Mouse (Mus musculus): ENCODE results near the gene Emc1.
"Not testable (repeated sequence)": the region's sequence is repeated elsewhere in the genome, so short reads cannot be mapped to it uniquely, and the experiment has no call there.

Gene Emc1

DNA sequence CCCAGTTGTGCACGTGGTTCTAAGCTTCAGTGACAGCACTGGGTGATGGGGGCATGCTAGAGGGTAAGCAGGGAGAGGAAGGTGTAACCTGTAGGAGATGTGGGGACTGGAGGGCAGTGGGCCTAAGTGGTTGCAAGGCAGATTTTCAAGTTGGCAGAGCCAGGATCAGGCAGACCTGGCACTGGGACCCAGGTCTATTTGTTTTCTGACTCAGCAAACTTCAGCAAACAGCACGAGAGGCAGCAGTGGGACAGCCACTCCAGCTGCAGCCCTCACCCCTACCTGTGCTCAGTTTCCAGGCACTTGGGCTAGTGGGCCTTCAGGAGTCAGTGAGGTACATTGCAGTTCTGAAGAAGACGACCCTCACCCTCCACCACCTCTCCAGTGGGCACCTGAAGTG lies 4.8 kb downstream of the Emc1 start:
- DNase-seq (ENCODE audit: low read depth) = no peak

DNA sequence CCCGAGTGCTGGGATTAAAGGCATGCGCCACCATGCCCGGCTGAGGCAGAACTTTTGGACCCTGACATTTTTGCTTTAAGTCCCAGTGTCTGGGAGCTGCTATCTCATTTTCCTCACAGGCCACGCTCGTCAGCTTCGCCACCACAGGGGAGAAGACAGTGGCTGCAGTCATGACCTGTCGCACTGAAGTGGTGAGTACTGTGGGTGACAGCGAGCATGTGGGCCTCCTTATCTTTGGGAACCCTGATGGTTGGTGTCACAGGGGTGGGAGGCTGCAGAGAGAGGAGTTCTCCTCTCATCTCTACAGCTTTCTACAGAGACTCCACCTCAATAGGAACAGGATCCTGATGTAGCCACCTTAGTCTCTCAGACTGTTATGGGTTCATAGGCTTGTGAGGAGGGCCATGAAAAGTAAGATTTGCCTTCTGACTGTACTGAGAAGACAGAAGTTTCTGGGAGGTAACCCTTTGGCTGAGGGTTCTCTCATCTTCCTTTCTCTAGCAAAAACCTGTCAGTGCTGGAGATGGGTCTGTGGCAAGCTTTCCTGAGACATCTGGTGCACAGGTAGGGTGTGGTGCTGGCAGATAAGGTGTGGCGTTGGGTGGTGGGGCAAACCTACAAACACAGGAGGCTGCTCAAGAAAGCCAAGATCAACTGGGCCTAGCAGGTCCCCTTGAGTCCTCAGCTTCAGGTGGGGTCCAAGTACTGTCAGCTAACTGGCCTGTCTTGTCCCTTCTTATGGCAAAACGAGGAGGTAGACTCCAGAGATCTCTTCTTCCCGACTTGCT lies 8.6 kb downstream of the Emc1 start:
- no peak for DNase-seq (ENCODE audit: low read depth)

DNA sequence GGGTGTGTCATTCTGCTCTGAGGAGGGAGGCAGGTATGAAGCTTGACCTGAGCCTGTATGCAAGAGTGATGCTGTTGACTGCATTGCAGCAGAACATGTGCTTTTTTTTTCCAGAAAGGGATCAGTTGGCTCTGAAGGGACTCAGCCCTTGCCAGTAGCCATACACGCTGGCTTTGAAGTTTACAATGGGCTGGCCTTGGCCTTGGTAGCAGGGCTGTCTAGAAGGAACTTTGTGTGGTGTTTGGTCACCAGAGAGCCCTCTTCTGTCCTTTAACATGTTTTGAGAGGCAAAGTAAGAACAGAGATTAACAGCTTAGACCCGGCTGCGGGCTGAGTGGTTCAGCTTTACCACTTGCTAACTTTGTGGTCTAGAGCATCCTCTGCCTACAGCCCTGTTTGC lies 14.9 kb downstream of the Emc1 start:
- DNase-seq (ENCODE audit: low read depth) = no peak

DNA sequence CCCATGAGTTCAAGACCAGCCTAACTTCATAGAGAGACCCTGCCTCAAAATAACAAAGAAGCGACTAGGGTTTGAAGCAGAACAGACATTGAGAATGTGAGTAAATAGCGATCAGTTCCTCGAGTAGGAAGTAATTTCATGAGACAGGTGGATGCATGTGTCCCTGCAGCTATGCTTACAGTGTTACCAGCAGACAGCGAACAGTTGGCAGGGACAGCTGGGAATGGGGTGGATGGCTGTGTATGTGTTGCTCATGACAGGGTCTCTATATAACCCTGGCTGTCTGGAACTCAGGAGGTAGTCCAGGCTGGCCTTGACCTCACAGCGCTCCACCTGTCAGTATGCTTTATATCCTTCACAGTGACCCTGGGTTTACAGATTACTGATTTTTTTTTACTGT lies 15.7 kb downstream of the Emc1 start:
- no peak for DNase-seq (ENCODE audit: low read depth)

DNA sequence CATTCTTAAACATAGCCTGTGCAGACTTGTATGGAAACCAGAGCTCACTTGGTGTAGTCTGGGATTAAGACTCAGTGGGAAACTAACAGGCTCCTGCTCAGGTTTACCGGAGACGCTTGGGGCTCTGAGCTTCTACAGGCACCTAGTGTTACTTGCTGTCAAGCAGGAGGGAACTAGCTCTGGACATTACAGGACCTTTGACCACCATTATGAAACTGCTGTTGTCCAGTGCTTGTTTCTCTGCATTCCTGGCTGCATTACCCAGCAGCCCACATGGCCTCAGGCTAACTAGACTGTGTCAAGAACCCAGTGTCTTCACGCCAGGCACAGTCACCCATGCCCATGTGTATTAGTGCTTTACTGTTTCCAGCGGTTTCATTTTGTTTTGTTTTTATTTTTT lies 20.7 kb downstream of the Emc1 start:
- no peak for DNase-seq (ENCODE audit: low read depth)

DNA sequence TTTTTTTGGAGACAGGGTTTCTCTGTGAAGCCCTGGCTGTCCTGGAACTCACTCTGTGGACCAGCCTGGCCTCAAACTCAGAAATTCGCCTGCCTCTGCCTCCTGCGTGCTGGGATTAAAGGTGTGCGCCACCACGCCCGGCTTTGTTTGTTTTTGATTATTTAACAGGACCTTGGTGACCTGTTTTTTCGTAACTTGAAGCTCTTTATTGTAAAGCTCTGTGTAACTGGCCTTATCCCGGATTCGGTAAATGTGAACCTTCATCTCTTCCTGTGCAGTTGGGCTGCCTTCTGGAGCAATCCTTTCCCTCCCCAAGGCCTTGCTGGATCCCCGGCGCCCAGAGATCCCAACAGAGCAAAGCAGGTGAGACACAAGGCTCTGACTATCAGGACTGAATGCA lies 21.1 kb downstream of the Emc1 start:
- DNase-seq (ENCODE audit: low read depth) = no peak

DNA sequence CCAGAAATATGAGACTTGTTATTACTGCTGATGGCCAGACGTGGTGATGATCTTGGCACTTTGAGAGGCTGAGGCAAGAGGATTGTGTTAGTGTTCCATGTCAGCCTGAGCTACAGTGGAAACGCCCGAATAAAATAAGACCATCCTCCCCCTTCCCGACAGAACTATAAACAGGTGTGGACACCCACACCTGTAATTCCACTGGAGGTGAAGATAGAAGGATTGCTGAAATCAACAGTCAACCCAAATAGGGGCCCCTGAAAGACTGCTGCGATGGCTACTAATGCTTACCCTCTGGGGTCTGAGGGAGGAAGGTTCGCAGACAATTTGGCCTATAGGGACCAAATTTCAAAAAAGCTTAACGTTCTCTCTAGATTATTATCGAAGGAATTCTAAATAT lies 27.3 kb downstream of the Emc1 start:
- DNase-seq (ENCODE audit: low read depth) = no peak

DNA sequence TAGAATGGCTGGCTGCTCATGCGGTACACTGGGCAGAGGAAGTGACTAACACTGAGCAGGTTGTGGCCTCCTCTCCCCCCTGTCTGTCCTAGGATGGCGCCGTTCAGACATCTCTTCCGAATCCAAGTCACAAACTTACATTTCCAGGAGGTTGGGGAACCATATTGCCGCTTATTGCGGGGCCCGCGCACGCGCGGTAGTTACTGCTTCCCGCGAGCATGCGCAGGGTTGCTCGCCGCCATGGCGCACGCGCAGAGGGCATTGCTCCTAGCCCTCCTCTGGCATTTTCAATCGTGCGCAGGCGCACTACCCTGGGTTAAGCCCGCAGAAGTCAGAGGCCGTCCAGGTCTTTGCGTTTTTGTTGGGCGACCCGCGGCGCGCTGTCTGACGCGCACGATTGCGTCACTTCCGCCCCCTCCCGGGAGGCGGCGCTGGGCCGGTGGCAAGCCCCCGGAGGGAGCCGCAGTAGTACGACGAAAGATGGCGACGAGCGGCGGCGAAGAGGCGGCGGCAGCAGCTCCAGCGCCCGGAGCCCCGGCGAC lies 27.9 kb downstream of the Emc1 start:
- peak; percentile 98 for DNase-seq (ENCODE audit: low read depth)

DNA sequence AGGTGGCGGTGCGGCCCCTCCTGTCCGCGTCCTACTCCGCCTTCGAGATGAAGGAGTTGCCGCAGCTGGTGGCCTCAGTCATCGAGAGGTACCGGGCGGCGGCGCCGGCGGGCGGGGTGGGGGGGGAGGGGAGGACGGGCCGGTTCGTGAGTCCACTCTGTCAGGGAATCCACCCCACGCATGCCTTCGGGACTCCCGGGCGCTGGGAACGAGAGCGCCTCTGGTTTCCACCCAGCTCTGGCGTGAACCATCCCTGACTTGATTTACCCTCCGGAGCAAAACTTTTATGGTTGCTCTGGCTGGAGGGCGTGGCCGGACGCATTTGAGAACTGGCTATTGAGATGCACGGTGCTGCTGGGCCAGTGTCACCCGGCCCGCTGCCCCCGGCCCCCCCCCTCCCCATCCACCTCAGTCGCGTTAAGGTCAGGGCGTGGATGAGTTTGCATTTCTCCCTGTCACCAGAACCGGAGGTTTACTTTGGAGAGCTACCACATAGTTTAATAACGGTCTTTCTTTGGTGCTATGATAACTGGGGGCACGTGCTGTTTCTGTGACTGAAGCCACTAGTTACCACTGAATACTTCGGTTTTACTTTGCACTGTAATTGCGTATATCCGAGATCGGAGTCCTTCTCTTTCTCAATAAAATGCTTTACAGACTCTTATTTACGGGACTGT lies 28.5 kb downstream of the Emc1 start:
- DNase-seq (ENCODE audit: low read depth) = no peak

DNA sequence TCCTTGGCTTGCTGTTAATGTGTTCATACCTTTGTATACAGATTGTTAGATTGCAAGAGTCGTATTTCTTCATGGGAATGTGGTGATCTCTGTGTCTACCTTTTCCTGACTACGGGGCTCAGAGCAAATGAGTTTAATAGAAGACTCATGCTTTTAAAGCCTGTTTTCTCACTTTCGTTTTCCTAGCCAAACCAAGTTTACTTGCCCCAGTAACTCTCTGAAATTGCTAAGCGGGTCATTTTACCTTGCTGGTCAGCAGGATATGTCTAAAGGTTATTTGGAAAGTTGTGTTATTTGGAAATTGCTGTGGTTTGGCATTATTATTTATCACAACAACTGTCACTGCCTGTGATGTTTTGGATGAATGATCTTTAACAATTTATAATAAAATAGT lies 29.1 kb downstream of the Emc1 start:
- no peak for DNase-seq (ENCODE audit: low read depth)

DNA sequence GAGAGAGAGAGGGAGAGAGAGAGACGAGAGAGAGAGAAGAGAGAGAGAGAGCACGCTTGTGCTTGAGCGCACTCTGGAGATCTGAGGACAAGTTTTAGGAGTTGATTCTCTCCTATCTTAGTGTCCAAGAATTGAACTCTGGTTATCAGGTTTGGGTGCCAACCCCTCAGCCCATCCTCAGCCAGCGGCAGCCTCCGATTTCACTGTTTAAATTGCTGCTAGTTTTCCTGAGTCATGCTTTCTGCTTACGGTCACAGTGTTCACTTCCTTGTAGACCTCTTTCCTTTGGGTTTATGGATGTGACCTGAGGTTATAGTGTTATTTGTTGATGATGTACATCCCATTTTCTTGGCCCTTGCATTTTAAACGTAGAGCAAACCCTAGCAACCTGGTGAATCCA lies 29.8 kb downstream of the Emc1 start:
- no peak for DNase-seq (ENCODE audit: low read depth)

DNA sequence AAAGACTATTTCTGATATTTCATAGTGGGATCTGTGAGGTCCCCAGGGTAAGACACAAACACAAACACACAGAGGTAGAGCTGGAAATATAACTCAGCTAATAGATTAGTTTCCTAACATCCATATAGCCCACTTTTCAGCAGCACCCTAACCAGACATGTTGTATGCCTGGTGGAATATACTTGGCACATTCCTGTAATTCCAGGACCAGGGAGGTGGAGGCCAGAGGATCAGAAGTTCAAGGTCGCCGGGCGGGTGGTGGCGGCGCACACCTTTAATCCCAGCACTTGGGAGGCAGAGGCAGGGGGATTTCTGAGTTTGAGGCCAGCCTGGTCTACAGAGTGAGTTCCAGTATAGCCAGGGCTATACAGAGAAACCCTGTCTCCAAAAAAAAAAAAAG lies 33.5 kb downstream of the Emc1 start:
- not testable (repeated sequence) for DNase-seq (ENCODE audit: low read depth)

DNA sequence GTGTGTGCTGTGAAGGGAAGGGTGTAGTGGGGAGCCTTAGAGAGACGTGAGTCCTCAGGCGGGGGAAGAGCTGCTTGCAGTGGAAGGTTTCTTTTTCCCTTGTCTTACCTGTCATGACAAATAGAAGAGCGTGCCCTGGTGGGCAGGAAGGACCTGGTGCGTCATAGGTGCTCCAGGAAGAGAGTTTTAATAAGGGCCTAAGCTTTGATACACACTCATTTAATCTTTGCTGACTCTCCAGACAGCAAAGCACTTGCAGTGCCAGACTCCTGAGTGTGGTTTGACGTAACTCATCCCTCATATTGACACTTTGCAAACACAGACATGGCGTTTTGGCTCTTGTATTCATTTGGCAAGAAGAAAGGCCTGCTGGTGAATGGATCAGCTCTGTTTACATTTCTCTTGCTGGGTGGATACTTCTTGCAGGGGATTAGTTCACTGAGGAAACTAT lies 34.5 kb downstream of the Emc1 start:
- no peak for DNase-seq (ENCODE audit: low read depth)

DNA sequence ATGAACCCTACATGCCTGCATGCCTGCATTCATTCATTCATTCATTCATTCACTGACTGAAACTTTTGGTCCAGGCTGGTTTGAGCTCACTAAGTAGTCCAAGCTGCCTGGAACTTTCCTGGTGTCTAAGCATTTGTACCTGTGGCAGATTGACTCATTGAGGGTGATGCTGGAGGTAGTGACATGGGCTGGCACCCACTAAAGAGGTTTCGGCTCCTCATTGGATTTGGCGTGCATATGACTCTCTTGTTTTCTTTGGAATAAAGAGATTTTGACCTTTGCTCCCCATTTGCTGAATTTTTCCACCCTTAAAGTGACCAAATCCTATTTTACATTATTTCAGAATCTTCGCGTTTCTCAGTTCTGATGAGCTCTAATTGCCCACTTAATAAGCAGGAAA lies 37.2 kb downstream of the Emc1 start:
- no peak for DNase-seq (ENCODE audit: low read depth)

DNA sequence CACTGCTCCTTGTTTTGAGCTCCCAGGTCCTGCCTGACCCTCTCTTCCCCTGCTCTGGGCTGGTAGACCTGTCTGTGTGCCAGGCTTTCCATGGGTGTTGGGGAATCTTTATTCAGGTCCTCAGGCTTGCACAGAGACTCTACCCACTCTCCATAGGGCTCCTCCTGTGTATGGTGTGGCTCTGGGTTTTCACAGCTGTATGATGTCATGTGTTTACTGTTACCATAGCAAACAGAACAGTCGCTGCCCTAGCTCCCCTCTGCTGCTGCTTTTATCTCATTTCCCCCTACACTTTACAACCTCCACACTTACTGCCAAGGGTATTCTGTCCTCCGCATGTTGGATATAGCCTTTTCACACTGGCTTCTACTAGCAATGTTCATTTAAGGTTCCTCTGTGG lies 43.0 kb downstream of the Emc1 start:
- no peak for DNase-seq (ENCODE audit: low read depth)

DNA sequence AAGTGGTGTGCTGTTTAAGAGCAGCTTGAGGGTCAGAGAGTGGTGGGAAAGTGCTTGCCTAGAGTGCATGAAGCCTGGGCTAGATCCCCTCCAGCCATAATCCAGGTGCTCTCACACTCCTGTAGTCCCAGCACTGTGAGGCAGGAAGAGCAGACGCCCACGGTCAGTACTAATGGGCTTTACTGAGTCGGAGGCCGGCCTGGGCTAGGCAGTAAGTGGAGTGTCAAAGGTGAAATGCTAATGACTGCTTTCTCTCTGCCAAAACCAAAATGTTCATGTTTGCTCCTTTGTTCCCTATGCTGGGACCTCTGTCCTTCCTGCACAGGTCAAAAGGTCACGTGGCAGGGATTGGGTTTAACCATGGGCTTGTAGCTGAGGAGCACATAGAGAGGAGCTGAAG lies 48.1 kb downstream of the Emc1 start:
- no peak for DNase-seq (ENCODE audit: low read depth)

DNA sequence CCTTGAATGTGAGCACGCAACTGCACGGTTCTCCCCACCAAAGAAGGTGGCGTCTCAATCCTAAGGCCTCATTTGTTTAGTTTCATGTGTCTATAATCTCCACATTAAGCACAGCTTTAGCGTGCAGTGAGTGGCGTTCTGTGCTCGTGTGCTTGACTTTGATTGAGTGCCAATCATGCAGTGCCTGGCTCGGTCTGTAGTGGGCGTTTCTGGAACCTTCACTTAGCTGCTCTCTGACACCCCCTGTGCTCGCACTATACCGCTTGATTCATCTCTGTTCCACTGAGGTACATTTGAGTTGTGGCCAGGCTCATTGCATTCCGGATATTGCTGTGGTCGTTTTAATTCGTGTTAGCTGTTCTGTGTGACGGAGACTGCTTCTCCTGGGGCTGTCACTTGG lies 50.8 kb downstream of the Emc1 start:
- DNase-seq (ENCODE audit: low read depth) = no peak

DNA sequence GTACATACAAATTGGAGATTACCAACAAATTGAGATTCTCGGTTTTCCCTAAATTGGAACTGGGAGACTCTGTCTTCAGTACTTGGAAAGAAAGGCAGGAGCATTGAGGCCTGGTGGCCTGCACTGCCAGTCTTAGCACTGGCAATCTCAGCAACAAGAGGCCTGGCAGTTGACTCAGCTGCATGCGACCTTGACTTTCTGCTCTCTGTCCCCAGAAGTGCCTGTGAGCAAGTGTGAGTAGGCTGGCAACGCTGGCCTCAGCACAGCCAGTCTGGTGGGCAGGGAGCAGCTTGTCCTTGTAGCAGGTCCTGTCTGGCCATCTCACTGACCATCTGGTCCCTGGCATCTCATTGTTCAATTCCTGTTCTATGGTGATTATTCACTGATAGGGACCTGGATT lies 59.0 kb downstream of the Emc1 start:
- no peak for DNase-seq (ENCODE audit: low read depth)

DNA sequence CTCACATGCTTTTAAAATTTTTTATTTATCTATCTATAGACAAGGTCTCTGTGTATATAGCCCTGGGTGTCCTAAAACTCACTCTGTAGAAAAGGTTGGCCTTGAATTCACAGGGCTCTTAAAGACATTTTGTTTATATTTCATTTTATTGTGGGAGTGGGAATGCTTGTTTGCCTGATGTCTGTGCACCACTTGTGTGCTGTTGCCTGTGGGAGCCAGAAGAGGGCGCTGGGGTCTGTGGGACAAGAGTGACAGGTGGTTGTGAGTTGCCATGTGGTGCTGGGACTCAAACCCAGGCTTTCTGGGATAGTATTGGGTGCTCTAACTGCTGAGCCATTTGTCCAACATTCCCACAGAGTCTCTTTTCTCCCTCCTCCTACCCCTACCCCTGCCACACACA lies 65.5 kb downstream of the Emc1 start:
- no peak for DNase-seq (ENCODE audit: low read depth)

DNA sequence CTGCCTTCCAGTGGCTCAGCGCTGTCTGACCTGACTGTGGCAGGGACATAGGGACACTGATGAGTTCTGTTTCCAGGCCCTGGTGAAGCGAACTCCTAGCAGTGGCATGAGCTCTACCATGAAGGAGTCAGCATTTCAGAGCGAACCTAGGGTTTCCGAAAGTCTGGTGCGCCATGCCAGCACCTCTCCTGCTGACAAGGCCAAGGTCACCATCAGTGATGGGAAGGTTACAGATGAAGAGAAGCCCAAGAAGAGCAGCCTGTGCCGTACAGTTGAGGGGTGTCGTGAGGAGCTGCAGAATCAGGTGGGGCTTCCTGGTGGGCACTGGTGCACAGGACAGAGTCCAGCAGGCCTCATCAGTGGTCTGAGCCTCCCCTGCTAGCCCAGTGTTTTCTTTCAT lies 69.2 kb downstream of the Emc1 start:
- no peak for DNase-seq (ENCODE audit: low read depth)

DNA sequence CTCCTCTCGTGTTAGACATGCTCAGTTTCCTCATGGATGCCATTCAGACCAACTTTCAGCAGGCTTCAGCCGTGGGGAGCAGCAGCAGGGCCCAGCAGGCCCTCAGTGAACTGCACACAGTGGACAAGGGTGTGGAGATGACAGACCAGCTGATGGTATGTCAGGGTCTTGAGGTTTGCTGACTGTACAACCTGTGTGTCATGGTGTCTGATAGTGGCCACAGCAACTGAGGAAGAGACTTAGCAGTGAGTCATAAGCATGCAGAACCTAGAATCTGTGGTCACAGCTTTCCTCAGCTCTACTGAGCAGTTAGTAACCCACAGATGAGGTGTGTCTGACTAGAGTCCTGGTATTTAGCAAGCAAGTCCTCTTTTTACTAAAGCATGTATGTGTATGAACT lies 70.0 kb downstream of the Emc1 start:
- no peak for DNase-seq (ENCODE audit: low read depth)

DNA sequence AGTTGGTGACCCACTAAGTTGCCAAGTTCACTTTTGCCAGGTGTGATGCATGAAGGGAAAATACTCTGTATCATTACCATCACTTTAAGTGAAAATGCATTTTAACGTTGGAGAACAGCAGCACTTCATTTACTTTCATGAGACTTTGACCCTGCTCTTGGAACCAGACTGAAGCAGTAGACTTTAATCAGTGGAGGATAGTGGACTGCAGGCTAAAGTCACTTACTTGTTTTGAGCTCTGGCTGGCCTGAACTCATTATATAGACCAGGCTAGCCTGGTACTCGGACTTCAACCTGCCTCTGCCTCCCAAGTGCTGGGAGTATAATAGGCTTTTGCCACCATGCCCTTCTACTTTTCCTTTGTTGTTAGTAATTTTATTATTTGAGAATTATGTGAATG lies 70.9 kb downstream of the Emc1 start:
- DNase-seq (ENCODE audit: low read depth) = no peak

Measured in c-Kit-positive CD71-negative TER-119-negative erythroid progenitor cells, embryonic 14.5 days (primary cell).